Mouse (Mus musculus): Measurements from ENCODE around the gene Adamts2. TPM values are rescaled to one million over a fixed set of nuclear protein-coding genes. Genes with fewer than 3 reads are reported as not detected.

The Adamts2 gene
- polyA plus RNA-seq, 1 experiment from 2014 or later = 2.5 TPM

- WGBS (ENCODE audit: insufficient replicate concordance) = 78% methylated on average over 4 of the region's 4 CpGs
- no peaks in the 10 kb centered on the region for H3K4me1 ChIP-seq (ENCODE audit: control insufficient read depth, insufficient read depth, low read length)
- H3K27ac ChIP-seq (ENCODE audit: low read depth, low read length) = no peak overlapping the region
- peaks cover 9% of the 10 kb centered on the region for H3K9me3 ChIP-seq (replicated peaks; ENCODE audit: control insufficient read depth, low read length)
- H3K4me3 ChIP-seq (ENCODE audit: low read depth, low read length) = no peak overlapping the region
- ATAC-seq (replicated peaks; ENCODE audit: insufficient number of reproducible peaks, low FRiP score, low TSS enrichment) = no peak
- no peak overlapping the region for H3K4me2 ChIP-seq
- no peaks in the 10 kb centered on the region; the same call in 1 of the 2 replicates for H3K27me3 ChIP-seq (ENCODE audit: control insufficient read depth, insufficient read depth, low read length)
- H3K9ac ChIP-seq (ENCODE audit: low read depth, low read length) = no peak overlapping the region
- H3K36me3 ChIP-seq (ENCODE audit: control insufficient read depth, insufficient read depth, low read length) = no peaks in the 10 kb centered on the region
These were observed 46.4 kb downstream of the Adamts2 start for GRCm38 (mm10) chr11:50648143-50648807.

GRCm38 (mm10) chr11:50650037-50650436 lies 48.2 kb downstream of the Adamts2 start:
- H3K4me1 ChIP-seq (ENCODE audit: control insufficient read depth, insufficient read depth, low read length) = peaks cover 13% of the 10 kb centered on the region
- H3K9me3 ChIP-seq (replicated peaks; ENCODE audit: control insufficient read depth, low read length) = peaks cover 9% of the 10 kb centered on the region
- no peak overlapping the region for H3K4me3 ChIP-seq (ENCODE audit: low read depth, low read length)
- 77% methylated on average over 2 of the region's 2 CpGs for WGBS (ENCODE audit: insufficient replicate concordance)
- H3K27me3 ChIP-seq (ENCODE audit: control insufficient read depth, insufficient read depth, low read length) = no peaks in the 10 kb centered on the region; the same call in 1 of the 2 replicates
- H3K4me2 ChIP-seq = no peak overlapping the region
- ATAC-seq (replicated peaks; ENCODE audit: insufficient number of reproducible peaks, low FRiP score, low TSS enrichment) = no peak
- no peak overlapping the region for H3K27ac ChIP-seq (ENCODE audit: low read depth, low read length)
- H3K9ac ChIP-seq (ENCODE audit: low read depth, low read length) = no peak overlapping the region
- H3K36me3 ChIP-seq (ENCODE audit: control insufficient read depth, insufficient read depth, low read length) = no peaks in the 10 kb centered on the region

- no peaks in the 10 kb centered on the region; the same call in 1 of the 2 replicates for H3K27me3 ChIP-seq (ENCODE audit: control insufficient read depth, insufficient read depth, low read length)
- no peaks in the 10 kb centered on the region for H3K36me3 ChIP-seq (ENCODE audit: control insufficient read depth, insufficient read depth, low read length)
- no peak overlapping the region for H3K9ac ChIP-seq (ENCODE audit: low read depth, low read length)
- peaks cover 13% of the 10 kb centered on the region for H3K4me1 ChIP-seq (ENCODE audit: control insufficient read depth, insufficient read depth, low read length)
- peak overlapping the region; percentile 54; the same call in 1 of the 2 replicates for H3K27ac ChIP-seq (ENCODE audit: low read depth, low read length)
- peak; percentile 43; the same call in 1 of the 2 replicates for ATAC-seq (replicated peaks; ENCODE audit: insufficient number of reproducible peaks, low FRiP score, low TSS enrichment)
- H3K9me3 ChIP-seq (replicated peaks; ENCODE audit: control insufficient read depth, low read length) = no peaks in the 10 kb centered on the region; the same call in 1 of the 2 replicates
- H3K4me3 ChIP-seq (ENCODE audit: low read depth, low read length) = no peak overlapping the region
- 41% methylated on average over 9 of the region's 9 CpGs for WGBS (ENCODE audit: insufficient replicate concordance)
- no peak overlapping the region for H3K4me2 ChIP-seq
These were observed 52.0 kb downstream of the Adamts2 start for GRCm38 (mm10) chr11:50653746-50654431.

GRCm38 (mm10) chr11:50658826-50659225 lies 56.9 kb downstream of the Adamts2 start:
- peaks cover 9% of the 10 kb centered on the region for H3K4me1 ChIP-seq (ENCODE audit: control insufficient read depth, insufficient read depth, low read length)

GRCm38 (mm10) chr11:50662176-50662575 lies 60.3 kb downstream of the Adamts2 start:
- H3K4me2 ChIP-seq = no peak overlapping the region
- WGBS (ENCODE audit: insufficient replicate concordance) = 83% methylated on average over 3 of the region's 3 CpGs
- no peak overlapping the region for H3K9ac ChIP-seq (ENCODE audit: low read depth, low read length)
- no peak overlapping the region for H3K27ac ChIP-seq (ENCODE audit: low read depth, low read length)
- H3K27me3 ChIP-seq (ENCODE audit: control insufficient read depth, insufficient read depth, low read length) = no peaks in the 10 kb centered on the region
- no peaks in the 10 kb centered on the region for H3K36me3 ChIP-seq (ENCODE audit: control insufficient read depth, insufficient read depth, low read length)
- H3K4me3 ChIP-seq (ENCODE audit: low read depth, low read length) = no peak overlapping the region
- no peaks in the 10 kb centered on the region for H3K9me3 ChIP-seq (replicated peaks; ENCODE audit: control insufficient read depth, low read length)
- ATAC-seq (replicated peaks; ENCODE audit: insufficient number of reproducible peaks, low FRiP score, low TSS enrichment) = no peak
- H3K4me1 ChIP-seq (ENCODE audit: control insufficient read depth, insufficient read depth, low read length) = no peaks in the 10 kb centered on the region

More at GRCm38 (mm10) chr11:50658826-50659225, 56.9 kb downstream of the Adamts2 start:
- no peak for ATAC-seq (replicated peaks; ENCODE audit: insufficient number of reproducible peaks, low FRiP score, low TSS enrichment)
- Histone ChIP-seq H3K4me2 (no peak overlapping the region), H3K27ac (ENCODE audit: low read depth, low read length) (no peak overlapping the region), H3K27me3 (ENCODE audit: control insufficient read depth, insufficient read depth, low read length) (no peaks in the 10 kb centered on the region), H3K9ac (ENCODE audit: low read depth, low read length) (no peak overlapping the region), H3K36me3 (ENCODE audit: control insufficient read depth, insufficient read depth, low read length) (no peaks in the 10 kb centered on the region), H3K4me3 (ENCODE audit: low read depth, low read length) (no peak overlapping the region), H3K9me3 (replicated peaks; ENCODE audit: control insufficient read depth, low read length) (no peaks in the 10 kb centered on the region)
- 71% methylated on average over 6 of the region's 6 CpGs for WGBS (ENCODE audit: insufficient replicate concordance)

- Histone ChIP-seq H3K4me2 (no peak overlapping the region), H3K9ac (ENCODE audit: low read depth, low read length) (no peak overlapping the region), H3K4me3 (ENCODE audit: low read depth, low read length) (no peak overlapping the region), H3K27ac (ENCODE audit: low read depth, low read length) (no peak overlapping the region), H3K36me3 (ENCODE audit: control insufficient read depth, insufficient read depth, low read length) (no peaks in the 10 kb centered on the region), H3K27me3 (ENCODE audit: control insufficient read depth, insufficient read depth, low read length) (no peaks in the 10 kb centered on the region), H3K9me3 (replicated peaks; ENCODE audit: control insufficient read depth, low read length) (no peaks in the 10 kb centered on the region), H3K4me1 (ENCODE audit: control insufficient read depth, insufficient read depth, low read length) (no peaks in the 10 kb centered on the region)
- no peak for ATAC-seq (replicated peaks; ENCODE audit: insufficient number of reproducible peaks, low FRiP score, low TSS enrichment)
- 65% methylated on average over 4 of the region's 4 CpGs for WGBS (ENCODE audit: insufficient replicate concordance)
These were observed 62.9 kb downstream of the Adamts2 start for GRCm38 (mm10) chr11:50664826-50665225.

GRCm38 (mm10) chr11:50669542-50670362 lies 67.9 kb downstream of the Adamts2 start:
- Histone ChIP-seq H3K4me2 (no peak overlapping the region), H3K4me1 (ENCODE audit: control insufficient read depth, insufficient read depth, low read length) (0 out of 2 replicates have a peak, but pooled peaks cover 5% of the 10 kb centered on the region), H3K4me3 (ENCODE audit: low read depth, low read length) (no peak overlapping the region), H3K27me3 (ENCODE audit: control insufficient read depth, insufficient read depth, low read length) (no peaks in the 10 kb centered on the region), H3K9ac (ENCODE audit: low read depth, low read length) (no peak overlapping the region), H3K36me3 (ENCODE audit: control insufficient read depth, insufficient read depth, low read length) (no peaks in the 10 kb centered on the region), H3K9me3 (replicated peaks; ENCODE audit: control insufficient read depth, low read length) (no peaks in the 10 kb centered on the region), H3K27ac (ENCODE audit: low read depth, low read length) (no peak overlapping the region)
- ATAC-seq (replicated peaks; ENCODE audit: insufficient number of reproducible peaks, low FRiP score, low TSS enrichment) = no peak
- 74% methylated on average over 9 of the region's 9 CpGs for WGBS (ENCODE audit: insufficient replicate concordance)

- ATAC-seq (replicated peaks; ENCODE audit: insufficient number of reproducible peaks, low FRiP score, low TSS enrichment) = no peak
- Histone ChIP-seq H3K9me3 (replicated peaks; ENCODE audit: control insufficient read depth, low read length) (no peaks in the 10 kb centered on the region), H3K4me1 (ENCODE audit: control insufficient read depth, insufficient read depth, low read length) (0 out of 2 replicates have a peak, but pooled peaks cover 5% of the 10 kb centered on the region), H3K4me3 (ENCODE audit: low read depth, low read length) (no peak overlapping the region), H3K27me3 (ENCODE audit: control insufficient read depth, insufficient read depth, low read length) (no peaks in the 10 kb centered on the region), H3K9ac (ENCODE audit: low read depth, low read length) (no peak overlapping the region), H3K27ac (ENCODE audit: low read depth, low read length) (no peak overlapping the region), H3K36me3 (ENCODE audit: control insufficient read depth, insufficient read depth, low read length) (no peaks in the 10 kb centered on the region), H3K4me2 (no peak overlapping the region)
- WGBS (ENCODE audit: insufficient replicate concordance) = 71% methylated on average over 5 of the region's 5 CpGs
These were observed 68.5 kb downstream of the Adamts2 start for GRCm38 (mm10) chr11:50670363-50670725.

Measured in heart, embryonic 11.5 days (tissue).